26 mouse cellular contexts compared by ENCODE assay signal in the genomic region with DNA sequence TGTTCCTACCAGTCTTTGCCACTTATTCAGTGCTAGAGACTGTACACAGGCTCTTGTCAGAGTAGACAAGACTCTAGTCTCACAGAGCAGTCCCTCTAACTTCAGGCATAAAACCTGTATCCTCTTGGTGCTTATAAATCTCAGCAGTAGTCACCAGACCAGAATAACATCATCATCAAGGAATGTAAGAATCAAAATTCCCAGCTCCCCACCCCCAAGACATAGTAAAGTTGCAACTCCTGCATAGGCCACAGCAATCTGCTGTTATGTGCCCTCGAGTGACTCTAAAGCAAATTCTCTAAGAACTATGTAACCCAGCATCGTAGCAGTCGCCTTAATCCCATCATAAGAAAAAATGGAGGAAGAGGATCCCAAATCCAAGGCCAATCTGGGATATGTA. TPM values are rescaled to one million over a fixed set of nuclear protein-coding genes. Genes with fewer than 3 reads are reported as not detected.
"Had no signal": no experiment of that assay in that cellular context is flagged by ENCODE, and none has a peak within 500 bp of the region (broad histone marks: within the 10 kb centered on the region; RNA-seq: fewer than 3 reads in every experiment).

No protein-coding gene starts in this region.

- H3K27me3 ChIP-seq: heart, embryonic 13.5 days; heart, embryonic 15.5 days; hindbrain, embryonic 13.5 days; hindbrain, embryonic 15.5 days; kidney, embryonic 15.5 days; limb, embryonic 12.5 days; limb, embryonic 15.5 days; liver, embryonic 12.5 days had no signal

- ATAC-seq: hindbrain, postnatal 0 days; intestine, embryonic 16.5 days; liver, embryonic 12.5 days had no signal

- H3K4me2 ChIP-seq: heart, embryonic 11.5 days; heart, embryonic 13.5 days; heart, embryonic 15.5 days; hindbrain, embryonic 13.5 days; hindbrain, embryonic 15.5 days; kidney, embryonic 15.5 days; limb, embryonic 12.5 days; limb, embryonic 15.5 days; liver, embryonic 12.5 days had no signal

- H3K9me3 ChIP-seq: heart, embryonic 13.5 days; heart, embryonic 15.5 days; hindbrain, embryonic 13.5 days; hindbrain, embryonic 15.5 days; kidney, embryonic 15.5 days; limb, embryonic 12.5 days; limb, embryonic 15.5 days; liver, embryonic 12.5 days had no signal

- H3K4me1 ChIP-seq: heart, embryonic 13.5 days; heart, embryonic 15.5 days; hindbrain, embryonic 13.5 days; hindbrain, embryonic 15.5 days; kidney, embryonic 15.5 days; limb, embryonic 12.5 days; limb, embryonic 15.5 days; liver, embryonic 12.5 days had no signal

- H3K4me3 ChIP-seq: heart, embryonic 13.5 days; heart, embryonic 15.5 days; hindbrain, embryonic 13.5 days; hindbrain, embryonic 15.5 days; kidney, embryonic 15.5 days; limb, embryonic 12.5 days; limb, embryonic 15.5 days; liver, embryonic 12.5 days had no signal

- H3K27ac ChIP-seq: heart, embryonic 13.5 days; heart, embryonic 15.5 days; hindbrain, embryonic 13.5 days; hindbrain, embryonic 15.5 days; hindbrain, postnatal 0 days; kidney, embryonic 15.5 days; kidney, postnatal 0 days; limb, embryonic 12.5 days; limb, embryonic 15.5 days; liver, embryonic 12.5 days; liver, embryonic 14.5 days had no signal

- DNase-seq: gastrocnemius, postnatal 14 days; gastrocnemius, postnatal 36 days; heart, adult 18-20 months; heart, postnatal 14 days; heart, postnatal 36 days; kidney, adult 11 months; kidney, adult 9 months; kidney, postnatal 14 days; kidney, postnatal 36 days; layer of hippocampus, adult 9-11 months; layer of hippocampus, postnatal 36 days; left cerebral cortex, postnatal 4 days had no signal

- H3K9ac ChIP-seq: heart, embryonic 13.5 days; heart, embryonic 15.5 days; hindbrain, embryonic 13.5 days; hindbrain, embryonic 15.5 days; kidney, embryonic 15.5 days; limb, embryonic 12.5 days; limb, embryonic 15.5 days; liver, embryonic 12.5 days; liver, embryonic 14.5 days had no signal

RNA-seq across cellular contexts. Expression of a gene that starts 45.9 kb away (rescaled TPM):
- total RNA-seq: hematopoietic stem cell, adult 5-6 weeks had no signal
- polyA plus RNA-seq: heart, embryonic 11.5 days had no signal
